Mouse (Mus musculus) liver, embryonic 16.5 days (tissue): ENCODE results near the gene Lrat. TPM values are rescaled to one million over a fixed set of nuclear protein-coding genes. Genes with fewer than 3 reads are reported as not detected.

Experiments used
- polyA plus RNA-seq: library from polyadenylated mRNA; unstranded; fragments of >200 nt; fragmentation: Nextera tagmentation; extraction: Ambion mirVana; gene quantifications from 2 replicates; pipeline ENCODE4 v1.2.1, GENCODE M21; 2015

Gene Lrat
- polyA plus RNA-seq, 1 experiment from 2014 or later: 2.4 TPM

Other genes with a start within 250 kb of the Lrat start
- 0.56 and 0.84 TPM in 2 replicates for gene Rbm46, start 27.5 kb downstream of the Lrat start, polyA plus RNA-seq
- gene Fgg, start 103.8 kb upstream of the Lrat start, polyA plus RNA-seq: 1,261 and 1,385 TPM in 2 replicates
- 1,431 and 1,544 TPM in 2 replicates for gene Fga, start 122.1 kb upstream of the Lrat start, polyA plus RNA-seq
- gene Fgb, start 145.9 kb upstream of the Lrat start, polyA plus RNA-seq: 794 and 880 TPM in 2 replicates
- 40.9 and 45.1 TPM in 2 replicates for gene Plrg1, start 151.5 kb upstream of the Lrat start, polyA plus RNA-seq
- gene Dchs2, start 224.0 kb upstream of the Lrat start, polyA plus RNA-seq: 0.01 TPM in 1 of 2 replicates, not detected in the other